Mouse (Mus musculus): ENCODE measurements around the gene Rnf167. TPM values are rescaled to one million over a fixed set of nuclear protein-coding genes. Genes with fewer than 3 reads are reported as not detected.

Gene Rnf167
- polyA plus RNA-seq, 1 experiment from 2014 or later, result 104 TPM

- Histone ChIP-seq H3K9me3 (replicated peaks) (no peaks in the 10 kb centered on the region), H3K36me3 (peaks cover 36% of the 10 kb centered on the region), H3K4me3 (no peak overlapping the region), H3K4me1 (peaks cover 22% of the 10 kb centered on the region), H3K27me3 (ENCODE audit: low read depth, poor library complexity, severe bottlenecking) (no peaks in the 10 kb centered on the region), H3K27ac (no peak overlapping the region)
- DNase-seq (ENCODE audit: low spot score), result no peak
- 92% methylated on average over 6 of the region's 6 CpGs for WGBS
These were observed 4.0 kb upstream of the Rnf167 start for GRCm38 (mm10) chr11:70643051-70643450.

GRCm38 (mm10) chr11:70644564-70645103 lies 2.4 kb upstream of the Rnf167 start:
- H3K4me1 ChIP-seq, result peaks cover 36% of the 10 kb centered on the region
- H3K27ac ChIP-seq, result peak overlapping the region; percentile 31; the same call in 1 of the 2 replicates
- H3K27me3 ChIP-seq (ENCODE audit: low read depth, poor library complexity, severe bottlenecking), result no peaks in the 10 kb centered on the region
- H3K36me3 ChIP-seq, result peaks cover 51% of the 10 kb centered on the region
- DNase-seq (ENCODE audit: low spot score), result no peak
- no peaks in the 10 kb centered on the region for H3K9me3 ChIP-seq (replicated peaks)
- WGBS, result 96% methylated on average over 8 of the region's 8 CpGs
- peak overlapping the region; percentile 80; the same call in 1 of the 2 replicates for H3K4me3 ChIP-seq

DNA sequence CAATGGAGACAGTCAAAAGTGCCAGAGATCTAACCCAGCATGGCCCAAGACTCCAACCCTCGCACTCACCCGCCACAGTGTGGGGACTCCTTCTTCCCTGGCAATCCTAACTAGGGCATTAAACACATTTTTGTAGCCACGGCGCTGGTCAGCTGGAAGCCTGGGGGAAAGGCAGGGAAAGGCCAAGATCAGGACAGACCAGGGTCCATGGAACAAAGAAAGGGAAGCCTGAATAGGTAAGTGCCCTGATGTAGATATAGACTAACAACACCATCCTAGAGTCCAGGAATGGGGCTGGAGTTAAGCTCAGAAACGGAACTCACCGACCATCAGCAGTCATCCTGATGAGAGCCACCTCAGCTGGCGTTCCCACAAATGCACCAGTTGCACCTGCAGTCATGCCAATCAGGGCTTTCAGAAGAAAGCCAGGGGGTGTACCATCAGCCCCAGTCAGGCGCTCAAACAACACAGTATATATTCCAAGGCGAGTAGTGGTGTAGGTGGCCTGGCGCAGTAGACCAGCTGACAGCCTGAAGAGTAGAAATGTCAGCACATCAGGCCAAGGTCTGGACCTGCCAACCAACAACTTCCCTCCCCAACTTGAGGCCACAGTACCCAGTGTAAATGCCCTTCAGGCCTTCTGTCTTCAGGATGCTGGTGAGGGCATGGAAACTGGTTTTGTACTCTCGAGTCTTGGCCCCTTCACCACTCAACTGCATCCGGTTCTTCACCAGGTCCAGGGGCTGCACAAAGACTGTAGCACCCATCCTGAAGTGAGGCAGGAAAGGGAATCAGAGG lies 1.4 kb upstream of the Rnf167 start:
- H3K4me1 ChIP-seq, result peaks cover 40% of the 10 kb centered on the region
- 93% methylated on average over 12 of the region's 12 CpGs for WGBS
- peaks cover 61% of the 10 kb centered on the region for H3K36me3 ChIP-seq
- H3K27ac ChIP-seq, result peak overlapping the region; percentile 95
- H3K4me3 ChIP-seq, result peak overlapping the region; percentile 80
- no peaks in the 10 kb centered on the region for H3K9me3 ChIP-seq (replicated peaks)
- no peak for DNase-seq (ENCODE audit: low spot score)
- no peaks in the 10 kb centered on the region for H3K27me3 ChIP-seq (ENCODE audit: low read depth, poor library complexity, severe bottlenecking)

- DNase-seq (ENCODE audit: low spot score), result no peak
- peaks cover 45% of the 10 kb centered on the region for H3K4me1 ChIP-seq
- H3K36me3 ChIP-seq, result peaks cover 66% of the 10 kb centered on the region
- no peaks in the 10 kb centered on the region for H3K9me3 ChIP-seq (replicated peaks)
- 30% methylated on average over 3 of the region's 3 CpGs for WGBS
- peak overlapping the region; percentile 95 for H3K27ac ChIP-seq
- H3K4me3 ChIP-seq, result peak overlapping the region; percentile 80
- H3K27me3 ChIP-seq (ENCODE audit: low read depth, poor library complexity, severe bottlenecking), result no peaks in the 10 kb centered on the region
These were observed 828 bp upstream of the Rnf167 start for GRCm38 (mm10) chr11:70646259-70646555.

- Histone ChIP-seq H3K27ac (peak overlapping the region; percentile 95), H3K4me1 (peaks cover 61% of the 10 kb centered on the region), H3K36me3 (peaks cover 79% of the 10 kb centered on the region), H3K4me3 (peak overlapping the region; percentile 80), H3K9me3 (replicated peaks) (no peaks in the 10 kb centered on the region), H3K27me3 (ENCODE audit: low read depth, poor library complexity, severe bottlenecking) (no peaks in the 10 kb centered on the region)
- WGBS, result 4% methylated on average over 28 of the region's 28 CpGs
- DNase-seq (ENCODE audit: low spot score), result peak; percentile 57
These were observed 833 bp downstream of the Rnf167 start for GRCm38 (mm10) chr11:70647716-70648420.

- Histone ChIP-seq H3K9me3 (replicated peaks) (no peaks in the 10 kb centered on the region), H3K27ac (no peak overlapping the region), H3K4me1 (peaks cover 63% of the 10 kb centered on the region), H3K36me3 (peaks cover 78% of the 10 kb centered on the region), H3K27me3 (ENCODE audit: low read depth, poor library complexity, severe bottlenecking) (no peaks in the 10 kb centered on the region), H3K4me3 (peak overlapping the region; percentile 80)
- WGBS, result 86% methylated on average over 4 of the region's 4 CpGs
- DNase-seq (ENCODE audit: low spot score), result no peak
These were observed 1.5 kb downstream of the Rnf167 start for GRCm38 (mm10) chr11:70648512-70648911.

DNA sequence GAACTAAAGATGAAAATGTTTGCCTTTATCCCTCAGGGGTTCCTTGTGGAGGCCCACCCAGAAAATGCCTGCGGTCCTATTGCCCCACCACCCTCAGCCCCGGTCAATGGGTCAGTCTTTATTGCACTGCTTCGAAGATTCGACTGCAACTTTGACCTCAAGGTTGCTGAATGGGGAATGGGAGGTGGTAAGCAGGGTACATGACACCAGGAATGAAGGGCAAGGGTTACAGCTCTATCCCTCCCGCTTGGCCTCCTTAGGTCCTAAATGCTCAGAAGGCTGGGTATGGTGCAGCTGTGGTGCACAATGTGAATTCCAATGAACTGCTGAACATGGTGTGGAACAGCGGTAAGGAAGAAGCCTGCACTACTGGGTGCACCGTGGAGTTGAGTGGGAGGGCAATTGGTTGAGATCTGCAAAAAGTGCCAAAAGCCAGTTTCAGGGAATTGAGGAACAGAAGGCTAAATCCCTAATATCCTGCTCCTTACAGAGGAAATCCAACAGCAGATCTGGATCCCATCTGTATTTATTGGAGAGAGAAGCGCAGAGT lies 2.2 kb downstream of the Rnf167 start:
- no peak for DNase-seq (ENCODE audit: low spot score)
- Histone ChIP-seq H3K9me3 (replicated peaks) (no peaks in the 10 kb centered on the region), H3K27me3 (ENCODE audit: low read depth, poor library complexity, severe bottlenecking) (no peaks in the 10 kb centered on the region), H3K27ac (no peak overlapping the region), H3K4me1 (peaks cover 63% of the 10 kb centered on the region), H3K36me3 (peaks cover 73% of the 10 kb centered on the region), H3K4me3 (peak overlapping the region; percentile 80; the same call in 1 of the 2 replicates)
- 76% methylated on average over 8 of the region's 8 CpGs for WGBS

DNA sequence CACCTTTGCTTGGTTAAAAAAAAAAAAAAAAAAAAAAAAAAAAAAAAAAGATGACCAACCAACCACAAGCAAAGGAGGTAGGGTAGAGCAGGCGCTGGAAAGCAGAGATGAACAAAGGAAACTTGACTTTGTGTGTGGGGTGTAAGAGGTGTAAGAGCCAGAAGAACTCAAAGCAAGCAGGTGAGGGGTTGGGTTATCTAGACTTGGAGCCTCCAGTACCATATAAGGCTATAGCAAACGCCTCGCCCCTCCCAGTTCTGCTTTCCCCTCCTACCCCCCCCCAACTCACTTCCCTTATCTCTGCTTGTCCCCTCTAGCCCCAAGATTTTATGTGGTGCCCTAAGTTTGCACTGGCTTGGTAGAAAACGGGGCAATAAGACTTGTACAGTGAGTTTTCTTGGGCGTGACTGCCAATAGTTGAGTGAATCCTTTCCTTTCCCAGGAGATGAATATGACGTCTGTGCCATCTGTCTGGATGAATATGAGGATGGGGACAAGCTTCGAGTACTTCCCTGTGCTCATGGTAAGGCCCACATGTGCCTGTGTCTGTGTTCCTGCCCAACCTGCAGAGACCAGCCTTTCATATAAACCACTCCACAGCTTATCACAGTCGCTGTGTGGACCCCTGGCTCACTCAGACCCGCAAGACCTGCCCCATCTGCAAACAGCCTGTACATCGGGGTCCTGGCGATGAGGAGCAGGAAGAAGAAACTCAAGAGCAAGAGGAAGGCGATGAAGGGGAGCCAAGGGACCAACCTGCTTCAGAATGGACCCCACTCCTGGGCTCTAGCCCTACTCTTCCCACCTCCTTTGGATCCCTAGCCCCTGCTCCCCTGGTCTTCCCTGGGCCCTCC lies 3.5 kb downstream of the Rnf167 start:
- no peak for DNase-seq (ENCODE audit: low spot score)
- H3K27ac ChIP-seq, result no peak overlapping the region
- peaks cover 61% of the 10 kb centered on the region for H3K4me1 ChIP-seq
- 81% methylated on average over 12 of the region's 12 CpGs for WGBS
- H3K9me3 ChIP-seq (replicated peaks), result no peaks in the 10 kb centered on the region
- H3K36me3 ChIP-seq, result peaks cover 60% of the 10 kb centered on the region
- peak overlapping the region; percentile 18 for H3K4me3 ChIP-seq
- no peaks in the 10 kb centered on the region for H3K27me3 ChIP-seq (ENCODE audit: low read depth, poor library complexity, severe bottlenecking)

GRCm38 (mm10) chr11:70651391-70651790 lies 4.4 kb downstream of the Rnf167 start:
- Histone ChIP-seq H3K27ac (no peak overlapping the region), H3K4me3 (peak overlapping the region; percentile 18), H3K9me3 (replicated peaks) (no peaks in the 10 kb centered on the region), H3K4me1 (peaks cover 61% of the 10 kb centered on the region), H3K36me3 (peaks cover 56% of the 10 kb centered on the region), H3K27me3 (ENCODE audit: low read depth, poor library complexity, severe bottlenecking) (no peaks in the 10 kb centered on the region)
- WGBS, result 81% methylated on average over 2 of the region's 2 CpGs
- no peak for DNase-seq (ENCODE audit: low spot score)

DNA sequence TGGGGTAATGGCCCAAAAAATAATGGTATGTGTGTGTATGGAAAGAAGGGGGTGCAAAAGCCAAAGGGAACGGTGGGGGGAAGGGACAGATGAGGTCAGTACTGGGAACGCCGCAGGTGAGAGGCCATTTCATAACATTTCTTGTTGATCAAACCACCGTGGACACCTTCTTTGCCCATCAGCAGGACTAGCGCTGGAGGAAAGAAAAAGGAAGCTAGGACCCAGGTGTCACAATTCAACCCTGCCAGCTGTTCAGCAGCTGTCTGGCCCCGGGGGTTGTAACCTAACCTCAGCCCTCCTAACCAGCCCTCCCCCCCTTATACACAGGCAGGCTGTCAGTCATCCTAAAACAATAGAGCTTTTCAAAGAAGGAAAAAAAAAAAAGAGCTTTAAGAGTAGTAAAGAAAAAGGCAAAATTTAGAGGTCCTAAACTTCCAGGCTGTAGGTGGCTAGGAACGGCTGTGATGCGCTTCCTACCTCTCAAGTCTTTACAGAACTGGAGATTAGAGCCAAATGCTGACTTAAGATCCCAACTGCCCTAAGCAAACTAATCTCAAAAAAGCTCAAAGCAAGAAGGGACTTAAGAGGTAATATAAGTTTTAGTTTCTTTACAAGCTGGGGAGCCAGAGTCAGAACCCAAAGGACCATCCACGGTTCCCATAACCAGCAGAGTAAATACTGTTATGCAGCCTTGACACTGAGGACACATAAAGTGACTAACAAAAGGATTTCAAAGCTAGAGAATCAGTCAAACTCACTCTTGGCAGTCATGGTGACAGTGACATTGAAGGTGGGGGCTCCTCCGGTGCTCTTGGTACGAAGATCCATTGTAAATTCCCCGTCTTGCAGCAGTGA lies 5.2 kb downstream of the Rnf167 start:
- DNase-seq (ENCODE audit: low spot score), result peak; percentile 68
- Histone ChIP-seq H3K4me3 (peak overlapping the region; percentile 99), H3K27me3 (ENCODE audit: low read depth, poor library complexity, severe bottlenecking) (no peaks in the 10 kb centered on the region), H3K9me3 (replicated peaks) (no peaks in the 10 kb centered on the region), H3K4me1 (peaks cover 70% of the 10 kb centered on the region), H3K36me3 (peaks cover 56% of the 10 kb centered on the region), H3K27ac (peak overlapping the region; percentile 97)
- 64% methylated on average over 12 of the region's 12 CpGs for WGBS

DNA sequence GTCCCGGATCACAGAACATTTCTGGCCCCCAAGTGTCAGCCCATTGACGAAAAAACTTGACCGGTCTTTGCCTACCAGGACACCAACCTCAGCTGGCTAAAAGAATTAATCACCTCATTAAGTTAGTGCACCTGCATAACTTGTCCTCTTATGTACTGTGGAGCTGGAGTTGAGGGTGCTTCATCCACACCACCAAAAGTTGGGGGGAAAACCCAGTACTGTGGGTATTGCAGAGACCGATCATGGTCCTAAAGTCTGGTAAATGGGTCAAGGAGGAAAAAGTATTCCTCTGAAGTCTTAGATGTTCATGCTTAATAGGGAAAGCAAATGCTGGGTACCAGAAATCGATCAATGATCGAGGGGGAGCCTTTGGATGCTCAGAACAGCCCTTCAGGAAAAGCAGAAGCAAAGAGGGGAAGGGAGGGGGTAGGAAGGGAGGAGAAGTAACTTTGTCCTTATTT lies 5.9 kb downstream of the Rnf167 start:
- peak overlapping the region; percentile 99 for H3K4me3 ChIP-seq
- WGBS, result 62% methylated on average over 6 of the region's 6 CpGs
- no peak for DNase-seq (ENCODE audit: low spot score)
- peaks cover 54% of the 10 kb centered on the region for H3K36me3 ChIP-seq
- no peaks in the 10 kb centered on the region for H3K9me3 ChIP-seq (replicated peaks)
- no peaks in the 10 kb centered on the region for H3K27me3 ChIP-seq (ENCODE audit: low read depth, poor library complexity, severe bottlenecking)
- H3K27ac ChIP-seq, result peak overlapping the region; percentile 97
- peaks cover 73% of the 10 kb centered on the region for H3K4me1 ChIP-seq
